Mouse (Mus musculus) left cerebral cortex, adult 11 months (tissue): ENCODE measurements around the gene Vkorc1.
"Not testable (repeated sequence)": the region's sequence is repeated elsewhere in the genome, so short reads cannot be mapped to it uniquely, and the experiment has no call there.

ENCODE experiments used
- DNase-seq: peaks from one replicate; pipeline ENCODE4 v3.0.0; 2022; ENCODE audit warnings: low spot score

Vkorc1 gene

GRCm38 (mm10) chr7:127915293-127915692 is 19.9 kb upstream of the Vkorc1 start:
- no peak for DNase-seq

DNA sequence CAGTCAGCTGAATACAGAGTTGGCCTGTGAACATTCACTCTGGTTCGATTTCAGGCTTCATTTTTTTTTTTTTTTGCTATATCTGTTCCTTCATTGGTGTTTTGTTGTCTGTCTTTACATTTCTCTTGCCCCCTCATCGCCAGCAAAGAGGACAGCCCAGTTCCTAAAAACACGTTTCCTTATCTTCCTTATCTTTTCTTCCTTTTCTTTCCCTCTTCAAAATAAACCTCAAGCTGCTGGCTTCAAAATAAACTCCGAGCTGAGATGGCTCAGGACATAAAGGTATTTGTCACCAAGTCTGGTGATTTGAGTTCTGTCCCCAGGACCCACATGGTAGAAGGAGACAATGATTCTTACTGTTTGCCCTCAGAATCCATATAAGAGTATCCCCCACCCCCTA is 17.5 kb upstream of the Vkorc1 start:
- no peak for DNase-seq

- DNase-seq, result peak; percentile 79
Measured at GRCm38 (mm10) chr7:127912190-127912871, 16.9 kb upstream of the Vkorc1 start, which contains the start of gene Kat8. Gene Kat8 (plus strand): TSS chr7:127912516.

GRCm38 (mm10) chr7:127908656-127909055 is 13.2 kb upstream of the Vkorc1 start:
- DNase-seq, result no peak

GRCm38 (mm10) chr7:127907939-127908338 is 12.5 kb upstream of the Vkorc1 start:
- DNase-seq, result no peak

GRCm38 (mm10) chr7:127903971-127904796 is 8.8 kb upstream of the Vkorc1 start, which contains the start of gene Bckdk:
Gene Bckdk (plus strand): TSS chr7:127904082.
- peak; percentile 67 for DNase-seq

- DNase-seq, result no peak
Measured at GRCm38 (mm10) chr7:127901772-127902171, 6.4 kb upstream of the Vkorc1 start.

DNA sequence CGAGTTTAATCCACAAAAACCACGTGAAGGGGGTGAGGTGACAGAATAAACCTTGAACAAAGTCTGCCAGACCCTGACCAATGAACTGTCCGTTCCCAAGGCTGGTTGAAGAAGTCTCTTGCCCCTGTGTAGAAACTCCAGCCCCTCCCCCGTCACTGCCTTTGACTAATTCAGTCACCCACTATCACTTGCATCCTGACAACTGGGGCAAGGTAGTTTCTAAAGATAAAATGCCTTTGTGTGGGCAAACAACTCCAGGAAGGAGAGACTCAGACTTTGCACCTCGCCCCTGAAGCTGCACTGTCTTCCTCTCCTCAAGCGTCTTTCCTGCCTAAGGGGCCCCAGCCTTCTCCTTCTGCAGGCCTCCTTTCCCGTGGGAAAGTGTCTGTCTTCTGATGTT is 4.6 kb upstream of the Vkorc1 start:
- DNase-seq, result no peak

DNA sequence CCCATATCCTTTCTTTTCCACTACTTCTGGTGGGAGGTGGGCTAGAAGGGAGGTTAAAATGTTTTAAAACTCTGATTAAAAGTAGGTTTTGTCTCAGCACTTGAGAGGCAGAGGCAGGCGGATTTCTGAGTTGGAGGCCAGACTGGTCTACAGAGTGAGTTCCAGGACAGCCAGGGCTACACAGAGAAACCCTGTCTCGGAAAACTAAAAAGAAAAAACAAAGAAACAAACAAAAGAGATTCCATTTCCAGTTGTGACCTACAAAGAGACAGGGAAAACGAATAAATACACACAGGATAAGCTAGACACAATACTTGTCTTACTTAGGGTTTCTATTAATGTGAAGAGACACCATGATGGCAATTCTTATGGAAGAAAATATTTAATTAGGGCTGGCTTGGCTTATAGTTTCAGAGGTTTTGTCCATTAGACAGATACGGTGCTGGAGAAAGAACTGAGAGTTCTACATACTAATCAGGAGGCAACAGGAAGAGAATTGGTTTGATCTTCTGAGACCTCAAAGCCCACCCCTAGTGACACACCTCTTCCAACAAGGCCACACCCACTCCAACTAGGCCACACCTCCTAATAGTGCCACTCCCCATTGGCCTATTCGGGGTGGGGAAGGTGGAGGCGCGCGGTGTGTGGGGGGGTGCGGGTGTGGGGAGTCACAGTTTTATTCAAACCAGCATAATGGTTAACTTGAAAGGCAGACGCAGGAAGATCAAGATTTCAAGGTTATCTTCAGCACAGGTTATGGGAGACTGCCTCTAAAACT is 3.0 kb upstream of the Vkorc1 start:
- DNase-seq, result no peak

DNA sequence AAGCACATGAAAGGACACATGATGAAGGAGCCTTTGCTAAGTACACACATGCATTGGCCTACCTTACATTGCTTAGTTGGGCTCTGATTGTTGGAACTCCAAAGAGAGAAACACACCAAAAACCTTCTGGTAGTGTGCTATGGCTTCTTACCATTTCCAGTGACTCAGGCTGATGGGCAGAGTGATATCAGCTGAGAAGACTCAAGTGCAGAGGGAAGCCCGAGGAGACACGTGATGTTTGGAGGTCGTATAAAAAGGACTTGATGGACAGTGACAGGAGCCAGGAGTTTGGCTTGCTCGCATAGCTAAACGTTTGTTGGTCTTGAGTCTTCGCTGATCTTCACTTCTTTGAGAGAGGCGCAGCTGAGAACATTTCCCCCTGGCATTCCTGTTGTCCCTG is 2.1 kb upstream of the Vkorc1 start:
- DNase-seq, result no peak

DNA sequence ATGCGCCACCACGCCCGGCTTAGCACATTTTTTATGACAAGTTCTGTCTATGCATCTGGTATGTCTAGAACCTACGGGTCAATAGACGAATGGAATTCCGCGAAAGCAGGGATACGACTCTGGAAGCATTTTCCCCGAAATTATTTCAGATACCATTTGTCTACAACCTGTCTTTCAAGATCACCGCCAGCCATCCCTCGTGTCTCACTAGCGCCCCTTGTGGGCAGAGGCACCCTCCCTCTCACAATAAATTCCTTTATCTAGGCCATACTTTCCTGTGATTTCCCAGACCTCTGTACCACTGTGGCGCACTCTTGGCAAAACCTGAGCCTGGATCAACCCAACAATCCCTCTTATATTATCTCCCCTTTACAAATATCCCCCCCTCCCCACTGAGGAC is 967 bp upstream of the Vkorc1 start:
- no peak for DNase-seq

DNA sequence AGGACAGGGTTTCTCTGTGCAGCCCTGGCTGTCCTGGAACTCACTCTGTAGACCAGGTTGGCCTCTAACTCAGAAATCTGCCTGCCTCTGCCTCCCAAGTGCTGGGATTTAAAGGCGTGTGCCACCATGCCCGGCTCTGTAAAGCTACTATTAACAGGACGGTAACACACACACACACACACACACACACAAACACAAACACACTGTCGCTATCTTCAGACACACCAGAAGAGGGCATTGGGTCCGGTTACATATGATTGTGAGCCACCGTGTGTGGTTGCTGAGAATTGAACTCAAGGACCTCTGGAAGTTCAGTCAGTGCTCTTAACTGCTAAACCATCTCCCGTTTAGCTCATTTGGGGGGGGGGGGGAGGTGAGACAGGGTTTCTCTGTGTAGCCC is 474 bp upstream of the Vkorc1 start:
- not testable (repeated sequence) for DNase-seq

DNA sequence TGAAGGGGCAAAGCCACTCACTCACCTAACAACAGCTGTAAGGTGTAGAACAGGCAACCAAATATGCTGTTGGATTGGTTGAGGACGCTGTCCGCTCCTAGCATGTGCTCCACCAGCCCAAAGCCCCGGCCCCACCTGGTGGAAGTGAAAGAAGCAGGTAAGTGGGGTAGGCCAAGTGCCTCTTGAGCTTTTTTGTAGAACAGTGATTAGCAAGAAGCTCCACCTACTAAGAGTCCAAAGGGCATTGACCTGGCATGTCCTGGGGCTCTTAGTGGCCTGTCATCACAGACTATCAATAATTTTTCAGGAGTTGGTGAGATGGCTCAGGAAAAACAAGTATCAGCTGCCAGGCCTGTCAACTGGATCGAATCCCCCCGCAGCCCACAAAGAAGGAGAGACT is 937 bp downstream of the Vkorc1 start:
- DNase-seq, result no peak

- DNase-seq, result no peak
Measured at GRCm38 (mm10) chr7:127890798-127891197, 4.6 kb downstream of the Vkorc1 start, which contains the start of gene Prss53. Gene Prss53 (minus strand): TSS chr7:127890970.

DNA sequence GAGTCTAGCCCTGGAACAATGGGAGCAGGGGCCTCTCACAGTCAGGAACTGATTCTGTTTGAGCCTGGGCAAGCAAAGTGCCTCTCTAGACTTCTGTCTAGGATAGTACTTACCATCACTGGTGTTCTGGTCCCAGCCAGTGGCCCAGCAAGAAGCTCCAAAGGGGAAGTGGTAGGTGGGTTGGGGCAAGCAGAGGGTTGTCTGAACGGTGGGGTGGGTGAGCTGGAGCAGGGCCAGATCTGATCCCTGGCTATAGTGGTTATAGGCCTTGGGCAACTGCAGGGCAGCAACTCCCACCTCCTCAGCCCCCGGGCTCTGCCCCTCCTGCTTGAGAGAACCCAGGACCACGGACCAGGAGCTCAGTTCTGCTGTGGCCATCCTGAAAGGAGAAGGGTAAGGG is 6.6 kb downstream of the Vkorc1 start:
- no peak for DNase-seq

DNA sequence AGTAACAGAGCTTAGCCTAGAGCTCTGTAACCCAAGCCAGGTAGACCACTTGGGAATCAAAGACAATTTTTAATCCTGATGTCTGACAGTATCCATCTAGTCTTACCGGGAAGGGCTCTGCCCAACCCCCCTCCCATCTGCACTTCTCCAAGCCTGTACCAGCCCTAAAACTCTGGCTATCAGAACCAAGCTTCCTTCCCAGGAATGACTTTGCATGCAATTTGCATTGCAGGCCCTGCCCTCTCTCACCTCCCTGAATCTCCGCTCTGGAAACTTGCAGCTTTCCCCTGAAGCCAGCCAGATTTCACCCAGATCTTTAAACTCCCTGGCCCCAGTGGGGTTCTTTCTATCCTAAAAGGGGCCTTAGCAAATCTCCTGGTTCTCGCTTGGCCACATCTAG is 7.6 kb downstream of the Vkorc1 start:
- DNase-seq, result no peak

GRCm38 (mm10) chr7:127887191-127887590 is 8.2 kb downstream of the Vkorc1 start:
- DNase-seq, result no peak

DNA sequence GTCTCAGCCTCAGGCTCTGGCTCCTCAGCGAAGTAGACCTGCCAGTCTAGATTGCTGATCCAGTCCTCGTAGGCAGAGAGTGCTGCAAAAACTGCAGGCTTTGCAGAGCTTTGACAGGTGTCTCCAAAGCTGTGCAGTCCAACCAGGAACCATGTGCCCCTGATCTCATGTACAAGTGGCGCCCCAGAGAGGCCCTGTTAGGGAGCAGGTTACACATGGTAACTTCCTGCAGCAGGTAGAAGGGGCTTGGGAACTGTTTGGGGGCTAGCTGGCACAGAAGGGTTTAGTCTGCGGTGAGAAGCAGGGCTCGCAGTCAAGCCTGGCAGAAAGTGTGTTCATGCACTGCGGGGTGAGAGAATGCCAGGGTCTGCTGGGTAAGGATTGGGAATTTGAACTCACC is 8.9 kb downstream of the Vkorc1 start:
- DNase-seq, result no peak

DNA sequence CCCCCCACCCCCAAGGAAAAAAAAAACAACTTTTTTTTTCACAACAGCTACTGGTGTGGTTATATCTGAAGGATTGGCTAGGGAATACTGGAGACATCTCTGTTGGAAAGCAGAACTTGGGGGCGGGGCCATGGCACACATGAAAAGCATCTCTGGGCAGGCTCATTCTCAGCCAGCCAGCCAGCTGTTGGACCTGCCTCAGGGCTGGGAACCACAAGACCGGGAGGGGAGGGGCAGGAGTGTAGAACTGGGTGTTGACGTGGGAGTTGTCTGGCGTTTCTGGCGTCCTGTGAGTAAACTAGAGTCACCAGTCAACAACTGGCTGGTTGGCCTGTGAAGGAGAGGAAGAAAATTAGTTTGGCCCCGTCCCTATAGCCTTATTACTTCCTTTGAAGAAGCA is 9.5 kb downstream of the Vkorc1 start:
- no peak for DNase-seq

- no peak for DNase-seq
Measured at GRCm38 (mm10) chr7:127880431-127880830, 15.0 kb downstream of the Vkorc1 start.

- no peak for DNase-seq
Measured at GRCm38 (mm10) chr7:127879301-127879700, 16.1 kb downstream of the Vkorc1 start.
